Mouse (Mus musculus) gastrocnemius, adult 2 months (tissue): Measurements from ENCODE around the gene Oas1d. TPM values are rescaled to one million over a fixed set of nuclear protein-coding genes. Genes with fewer than 3 reads are reported as not detected.
"Not testable (repeated sequence)": the region's sequence is repeated elsewhere in the genome, so short reads cannot be mapped to it uniquely, and the experiment has no call there.

Experiments
- DNase-seq: peaks from one replicate; pipeline ENCODE4 v3.0.0; 2022
- H3K27ac ChIP-seq: fragments of 200-600 bp; 2 replicates; pipeline ENCODE4 v1.8.1; 2022; ENCODE audit warnings: mild to moderate bottlenecking
- H3K4me3 ChIP-seq: fragments of 200-600 bp; 2 replicates; pipeline ENCODE4 v1.8.1; 2022; ENCODE audit warnings: mild to moderate bottlenecking, moderate library complexity
- CTCF ChIP-seq: fragments of 200-600 bp; IDR thresholded peaks from 2 replicates; pipeline ENCODE4 v1.8.1; 2022; ENCODE audit warnings: antibody characterized with exemption, mild to moderate bottlenecking, moderate library complexity
- intact Hi-C: fragments of 180-260 bp; cut with DNase I; formaldehyde crosslinking; loops from one replicate; pipeline ENCODE4 v1.15.1; 2025
- total RNA-seq, 2 experiments: library from RNA; stranded (reverse); gene quantifications; 2 replicates each; pipeline ENCODE4 v1.2.3; 2021

Gene Oas1d
- total RNA-seq, 2 experiments from 2014 or later, result not detected

- intact Hi-C loops, result no loop called here
- no peak overlapping the region for H3K27ac ChIP-seq
- no peak overlapping the region for H3K4me3 ChIP-seq
- no peak for DNase-seq
- no peak for TF ChIP-seq CTCF
Measured at GRCm38 (mm10) chr5:120920296-120920695, 6.0 kb downstream of the Oas1d start.

GRCm38 (mm10) chr5:120923969-120924368, 9.6 kb downstream of the Oas1d start:
- intact Hi-C loops, result no loop called here
- H3K27ac ChIP-seq, result no peak overlapping the region
- no peak for TF ChIP-seq CTCF
- DNase-seq, result no peak
- no peak overlapping the region for H3K4me3 ChIP-seq

- intact Hi-C loops, H3K4me3 ChIP-seq, DNase-seq, H3K27ac ChIP-seq: not testable (repeated sequence)
Measured at GRCm38 (mm10) chr5:120924520-120924919, 10.2 kb downstream of the Oas1d start.

GRCm38 (mm10) chr5:120926311-120926710, 12.0 kb downstream of the Oas1d start:
- H3K4me3 ChIP-seq, intact Hi-C loops, DNase-seq, H3K27ac ChIP-seq: not testable (repeated sequence)

- no peak; the same call in 1 of the 2 replicates for TF ChIP-seq CTCF
- intact Hi-C loops, result no loop called here
Measured at GRCm38 (mm10) chr5:120927036-120927435, 12.7 kb downstream of the Oas1d start.

GRCm38 (mm10) chr5:120933966-120934365, 19.6 kb downstream of the Oas1d start:
- no peak for DNase-seq
- Histone ChIP-seq H3K4me3 (no peak overlapping the region), H3K27ac (no peak overlapping the region)
- TF ChIP-seq CTCF, result no peak
- intact Hi-C loops, result no loop called here

More at GRCm38 (mm10) chr5:120927036-120927435, 12.7 kb downstream of the Oas1d start:
- Histone ChIP-seq H3K27ac (no peak overlapping the region), H3K4me3 (no peak overlapping the region)
- no peak for DNase-seq

GRCm38 (mm10) chr5:120937841-120938240, 23.5 kb downstream of the Oas1d start:
- intact Hi-C loops, result no loop called here
- TF ChIP-seq CTCF, result no peak
- H3K4me3 ChIP-seq, result no peak overlapping the region
- DNase-seq, result no peak
- H3K27ac ChIP-seq, result no peak overlapping the region

GRCm38 (mm10) chr5:120938586-120938985, 24.2 kb downstream of the Oas1d start:
- no peak for DNase-seq
- no peak for TF ChIP-seq CTCF
- intact Hi-C loops, result no loop called here
- no peak overlapping the region for H3K27ac ChIP-seq
- no peak overlapping the region for H3K4me3 ChIP-seq

- H3K27ac ChIP-seq, result no peak overlapping the region
- intact Hi-C loops, result no loop called here
- no peak for TF ChIP-seq CTCF
- no peak overlapping the region for H3K4me3 ChIP-seq
- DNase-seq, result no peak
Measured at GRCm38 (mm10) chr5:120942076-120942475, 27.7 kb downstream of the Oas1d start.

- no peak for TF ChIP-seq CTCF
- DNase-seq, result peak; percentile 41
- Histone ChIP-seq H3K27ac (no peak overlapping the region), H3K4me3 (no peak overlapping the region)
- intact Hi-C loops, result loop anchor here (5.0 kb wide), 1 partner anchor 220 kb away; no protein-coding TSS in a partner anchor
Measured at GRCm38 (mm10) chr5:120952242-120952770, 38.0 kb downstream of the Oas1d start.

GRCm38 (mm10) chr5:120953974-120954373, 39.6 kb downstream of the Oas1d start:
- TF ChIP-seq CTCF, result peak; percentile 57
- Histone ChIP-seq H3K27ac (no peak overlapping the region), H3K4me3 (no peak overlapping the region)
- intact Hi-C loops, result loop anchor here (5.0 kb wide), 1 partner anchor 218 kb away; no protein-coding TSS in a partner anchor
- DNase-seq, result no peak

- H3K4me3 ChIP-seq, result no peak overlapping the region
- no peak overlapping the region for H3K27ac ChIP-seq
- no peak for TF ChIP-seq CTCF
- intact Hi-C loops, result no loop called here
- DNase-seq, result no peak
Measured at GRCm38 (mm10) chr5:120961004-120961403, 46.7 kb downstream of the Oas1d start.

GRCm38 (mm10) chr5:120966156-120966555, 51.8 kb downstream of the Oas1d start:
- intact Hi-C loops, result no loop called here
- H3K27ac ChIP-seq, result no peak overlapping the region
- TF ChIP-seq CTCF, result no peak
- no peak overlapping the region for H3K4me3 ChIP-seq
- DNase-seq, result no peak

- TF ChIP-seq CTCF, result no peak
- DNase-seq, result no peak
- no peak overlapping the region for H3K4me3 ChIP-seq
- H3K27ac ChIP-seq, result no peak overlapping the region
- intact Hi-C loops, result no loop called here
Measured at GRCm38 (mm10) chr5:120966894-120967293, 52.6 kb downstream of the Oas1d start.
